Mouse (Mus musculus): ENCODE data around the gene Paqr9.

Paqr9 gene

DNA sequence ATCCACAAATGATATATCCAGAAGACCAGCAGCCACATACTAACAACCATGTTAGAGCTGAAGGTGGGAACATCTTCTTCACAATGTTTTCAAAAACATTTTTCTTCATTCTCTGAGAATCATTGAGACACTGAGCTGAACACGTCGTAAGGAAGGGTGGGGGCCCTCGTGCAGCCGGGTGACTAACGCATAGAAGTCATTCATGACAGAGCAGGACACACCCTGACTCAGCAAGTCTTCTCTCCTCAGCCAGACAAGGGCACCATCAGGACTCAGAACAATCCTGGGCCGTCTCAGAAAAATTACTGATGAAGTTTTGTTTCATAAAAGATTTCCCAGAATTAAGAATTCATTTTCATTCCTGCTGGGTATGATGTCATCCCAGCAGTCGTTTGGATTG lies 12.8 kb upstream of the Paqr9 start:
- 35% methylated on average over 7 of the region's 7 CpGs for WGBS

DNA sequence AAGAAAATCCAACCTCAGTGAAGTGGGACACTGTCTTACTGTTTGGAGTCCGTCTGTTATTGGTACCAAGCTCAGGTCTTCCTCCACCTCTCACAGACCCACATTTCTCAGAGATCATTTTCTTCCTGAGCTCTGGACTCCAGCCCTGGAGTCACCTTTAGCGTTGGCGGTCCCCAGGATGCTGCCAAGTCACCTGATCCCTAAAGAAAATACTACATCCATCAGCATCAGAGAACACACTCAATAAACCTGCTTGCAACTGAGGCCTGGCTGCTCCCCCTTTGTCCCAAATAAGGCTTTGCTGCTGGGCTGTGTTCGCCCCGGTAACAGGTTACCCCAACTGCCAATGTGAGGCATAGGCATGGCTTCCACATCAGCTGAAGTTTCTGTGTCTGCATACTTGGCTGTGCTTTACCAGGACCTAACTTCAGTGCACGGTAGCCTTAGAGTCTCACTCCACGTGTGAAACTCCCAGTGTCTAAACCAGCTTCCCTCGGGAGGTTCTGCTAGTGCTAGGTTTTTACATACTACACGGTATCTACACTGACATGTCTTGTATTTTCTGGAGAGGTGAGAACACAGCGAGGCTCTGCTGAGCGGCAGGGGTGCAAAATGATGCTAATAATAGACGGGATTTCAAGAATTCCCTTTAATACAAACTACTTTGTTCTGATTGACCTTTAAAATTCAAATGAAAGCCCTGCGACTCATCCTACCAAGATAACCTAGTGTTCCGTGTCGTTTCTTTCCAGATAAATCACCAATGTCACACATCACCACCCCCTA lies 9.6 kb upstream of the Paqr9 start:
- WGBS: 69% methylated on average over 15 of the region's 15 CpGs

DNA sequence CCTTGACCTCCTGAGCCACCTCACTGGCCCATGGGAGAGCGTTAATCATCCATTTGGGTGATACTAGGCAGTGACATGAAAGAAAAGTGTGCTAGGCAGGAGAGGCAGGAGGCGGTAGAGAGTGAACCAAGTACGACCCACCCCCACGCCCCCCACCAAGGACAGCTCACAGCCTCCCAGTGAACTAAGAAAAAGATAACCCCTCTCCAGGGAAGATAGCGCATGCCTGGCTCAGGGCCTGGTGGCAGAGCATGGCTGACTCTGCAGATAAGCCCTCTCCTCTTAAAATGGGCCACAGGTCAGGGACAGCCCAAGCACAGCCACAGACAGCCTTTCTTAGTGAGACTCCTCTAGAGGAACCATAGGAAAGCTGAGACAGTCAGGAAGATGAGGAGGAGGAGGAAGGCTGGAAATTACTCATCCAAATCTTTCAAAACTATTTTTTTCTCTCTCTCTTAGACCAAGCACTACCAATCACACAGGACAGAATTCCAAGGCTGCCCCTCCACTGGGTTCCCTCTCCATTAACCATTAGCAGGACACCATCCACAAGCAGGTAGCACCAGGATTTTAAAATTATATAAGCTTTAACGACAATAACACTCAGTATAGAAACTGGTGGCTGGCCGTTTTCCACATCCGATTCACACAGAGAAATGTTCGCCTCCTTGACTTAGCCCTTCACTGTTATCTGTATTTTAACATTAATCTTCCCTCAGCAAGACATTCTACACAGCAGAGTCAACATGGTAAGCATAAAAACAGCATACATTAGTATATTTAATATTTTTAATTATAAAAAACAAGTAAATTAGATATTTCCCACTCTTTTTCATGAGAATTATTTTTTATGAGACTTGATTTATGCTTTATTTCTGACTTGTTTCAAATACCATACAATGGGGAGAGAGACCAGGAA lies 8.3 kb upstream of the Paqr9 start:
- 74% methylated on average over 9 of the region's 9 CpGs for WGBS

DNA sequence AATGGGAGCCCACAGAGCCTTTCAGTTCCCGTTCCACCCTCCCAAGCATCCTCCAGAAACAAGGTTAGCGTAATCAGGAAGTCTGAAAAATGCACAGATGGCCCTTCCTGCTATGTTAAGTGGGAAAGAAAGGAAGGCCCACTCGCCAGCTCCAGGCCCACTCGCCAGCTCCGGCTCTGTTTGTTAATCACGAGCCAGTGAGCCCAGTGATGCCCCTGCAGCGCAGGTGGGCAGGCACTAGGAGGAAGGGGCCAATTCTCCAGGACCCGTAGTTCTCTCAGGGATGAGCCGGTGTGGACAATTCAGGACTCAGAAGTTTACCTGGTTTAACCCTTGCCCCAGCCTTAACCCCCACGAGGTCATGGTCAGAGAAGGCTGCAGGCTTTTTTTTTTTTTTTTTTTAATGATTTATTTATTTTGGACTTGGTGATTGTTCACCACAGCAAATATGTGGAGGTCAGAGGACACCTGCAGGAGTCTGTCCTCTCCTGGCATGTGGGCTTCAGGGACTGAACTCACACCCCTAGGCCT lies 7.2 kb upstream of the Paqr9 start:
- WGBS: 54% methylated on average over 10 of the region's 10 CpGs

DNA sequence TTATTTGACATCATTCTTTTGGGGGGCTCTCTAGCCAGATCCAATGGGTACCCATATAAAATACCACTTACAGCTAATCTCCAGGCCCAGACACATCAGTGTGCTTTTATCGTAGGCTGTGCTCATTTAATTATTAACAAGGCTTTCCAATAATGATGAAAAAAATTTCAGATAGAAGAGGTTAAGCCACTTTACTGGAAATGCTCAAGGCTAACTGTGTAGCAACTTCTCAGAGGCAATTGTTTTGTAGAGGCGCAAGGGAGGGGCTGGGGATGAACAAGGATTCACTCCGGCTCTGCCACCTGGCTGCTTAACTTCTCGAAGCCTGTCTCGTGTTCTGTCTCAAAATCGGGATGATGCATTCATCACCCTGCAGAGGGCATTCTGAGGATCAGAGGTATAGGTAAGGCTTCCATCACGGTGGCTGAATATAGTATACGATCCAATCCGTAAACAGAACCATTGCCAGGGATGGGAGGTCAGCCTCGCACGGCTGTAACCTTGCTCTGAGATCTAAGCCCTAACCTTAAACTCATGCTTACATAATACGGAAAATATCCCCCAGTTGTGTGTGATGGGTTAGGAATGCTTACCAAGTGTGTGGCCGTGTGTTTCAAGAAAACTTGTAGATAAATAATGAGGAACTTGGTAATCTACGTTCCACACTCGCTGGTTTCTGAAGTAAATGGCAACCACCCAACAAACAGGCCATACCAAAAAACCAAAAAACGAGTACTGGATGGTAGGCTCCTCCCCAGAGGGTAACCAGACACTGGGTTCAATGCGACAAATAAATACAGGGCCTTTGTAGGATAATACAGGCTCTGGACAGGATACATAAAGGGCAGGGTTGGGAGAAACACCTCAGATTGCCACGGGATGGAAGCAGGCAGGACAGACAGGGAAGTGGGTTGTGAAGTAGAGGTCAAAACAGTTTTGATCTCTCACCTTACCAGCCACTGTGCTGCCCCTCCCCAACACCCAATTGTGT lies 4.9 kb upstream of the Paqr9 start:
- WGBS: 84% methylated on average over 18 of the region's 18 CpGs

DNA sequence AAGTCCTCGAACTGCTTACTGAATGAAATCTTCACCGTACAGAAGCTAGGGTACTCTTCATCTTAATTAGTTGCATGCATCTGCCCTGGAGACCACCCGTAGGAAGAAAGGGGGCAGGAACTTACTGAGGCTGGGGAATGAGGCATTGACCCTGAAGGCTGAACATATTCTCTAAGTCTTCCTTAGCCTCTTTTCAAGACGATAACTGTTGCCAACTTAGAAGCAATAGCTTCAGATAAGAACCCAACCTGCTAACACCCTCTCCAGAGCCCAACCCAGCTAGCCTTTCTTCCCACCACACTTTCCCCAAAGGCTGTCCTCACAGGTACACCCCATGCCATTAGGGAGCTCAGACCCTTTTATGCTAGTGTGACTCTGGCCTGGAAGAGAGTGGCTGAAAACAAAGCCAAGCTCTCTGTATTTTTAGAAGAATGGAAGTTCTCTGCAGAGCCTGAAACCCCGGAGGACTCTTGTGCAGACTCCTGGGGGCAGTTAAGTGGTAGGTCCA lies 4.2 kb upstream of the Paqr9 start:
- WGBS: 74% methylated on average over 5 of the region's 5 CpGs

DNA sequence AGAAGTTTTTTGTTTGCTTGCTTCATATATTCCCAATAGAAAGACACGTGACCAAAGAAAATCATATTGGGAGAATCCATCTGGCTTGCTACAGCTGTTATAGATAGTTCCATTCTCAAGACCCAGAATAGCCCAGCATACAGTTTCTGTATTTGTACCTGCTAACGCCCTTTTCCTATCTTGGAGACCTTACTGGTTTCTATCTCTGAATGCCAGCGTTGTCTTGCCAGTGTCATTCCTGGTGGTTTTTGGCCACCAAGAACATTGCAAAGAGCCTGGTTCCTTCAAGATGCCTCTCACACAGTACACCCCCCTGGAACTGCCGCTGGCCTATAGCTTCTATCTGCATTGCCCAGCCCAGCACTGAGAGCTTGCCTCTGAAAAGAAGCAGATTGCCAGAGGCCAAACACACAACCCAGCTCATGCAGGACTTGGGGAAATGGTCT lies 3.4 kb upstream of the Paqr9 start:
- WGBS: 74% methylated on average over 4 of the region's 4 CpGs

DNA sequence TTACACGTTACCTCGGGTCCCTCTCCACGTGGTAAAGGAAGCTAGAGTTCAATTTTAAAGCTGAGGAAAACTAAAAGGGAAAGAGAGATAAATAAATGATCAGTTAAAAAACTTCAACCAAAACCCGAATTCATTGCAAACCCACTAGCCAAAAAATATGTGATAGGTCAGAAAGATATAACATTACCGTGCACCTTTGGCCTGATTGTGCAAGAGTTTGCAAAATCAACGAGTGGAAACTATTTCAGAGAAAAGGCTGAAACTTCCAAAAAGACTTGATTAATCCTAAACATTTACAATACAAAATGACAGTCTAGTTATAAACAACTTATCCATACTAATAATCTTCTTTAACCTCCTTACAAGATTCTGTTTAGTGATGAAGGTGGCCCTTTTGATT lies 1.7 kb upstream of the Paqr9 start:
- 75% methylated on average over 6 of the region's 6 CpGs for WGBS

DNA sequence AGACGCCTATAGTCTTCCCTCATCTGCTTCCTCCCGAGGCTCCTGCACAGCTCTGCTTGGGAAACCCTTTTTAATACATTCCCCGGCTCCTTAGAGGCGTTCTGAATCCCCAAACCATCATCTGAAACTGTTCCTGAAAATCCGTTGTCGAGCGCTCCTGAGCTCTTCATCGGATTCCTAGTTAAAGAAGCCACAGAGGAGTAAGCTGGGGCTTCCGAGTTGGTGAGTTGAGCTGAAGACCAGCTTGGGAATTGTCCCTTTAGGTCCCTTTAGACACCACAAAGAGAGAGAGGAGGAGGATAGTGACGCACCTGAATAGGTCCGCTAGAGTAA lies 765 bp upstream of the Paqr9 start:
- WGBS: 8% methylated on average over 11 of the region's 11 CpGs

DNA sequence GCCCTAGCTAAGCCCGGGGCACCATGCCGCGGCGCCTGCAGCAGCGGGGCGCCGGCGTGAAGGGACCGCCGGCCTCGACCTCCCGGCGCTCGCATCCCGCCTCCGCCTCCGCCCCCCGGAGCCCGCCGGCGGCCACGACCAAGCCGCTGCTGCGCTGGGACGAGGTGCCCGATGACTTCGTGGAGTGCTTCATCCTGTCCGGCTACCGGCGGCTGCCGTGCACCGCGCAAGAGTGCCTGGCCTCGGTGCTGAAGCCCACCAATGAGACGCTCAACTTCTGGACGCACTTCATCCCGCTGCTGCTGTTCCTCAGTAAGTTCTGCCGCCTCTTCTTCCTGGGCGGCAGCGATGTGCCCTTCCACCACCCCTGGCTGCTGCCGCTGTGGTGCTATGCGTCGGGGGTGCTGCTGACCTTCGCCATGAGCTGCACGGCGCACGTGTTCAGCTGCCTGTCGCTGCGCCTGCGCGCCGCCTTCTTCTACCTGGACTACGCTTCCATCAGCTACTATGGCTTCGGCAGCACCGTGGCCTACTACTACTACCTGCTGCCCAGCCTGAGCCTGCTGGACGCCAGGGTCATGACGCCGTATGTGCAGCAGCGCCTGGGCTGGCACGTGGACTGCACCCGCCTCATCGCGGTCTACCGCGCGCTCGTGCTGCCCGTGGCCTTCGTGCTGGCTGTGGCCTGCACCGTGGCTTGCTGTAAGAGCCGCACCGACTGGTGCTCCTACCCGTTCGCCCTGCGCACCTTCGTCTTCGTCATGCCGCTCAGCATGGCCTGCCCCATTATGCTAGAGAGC lies 679 bp downstream of the Paqr9 start:
- WGBS: 9% methylated on average over 78 of the region's 78 CpGs

DNA sequence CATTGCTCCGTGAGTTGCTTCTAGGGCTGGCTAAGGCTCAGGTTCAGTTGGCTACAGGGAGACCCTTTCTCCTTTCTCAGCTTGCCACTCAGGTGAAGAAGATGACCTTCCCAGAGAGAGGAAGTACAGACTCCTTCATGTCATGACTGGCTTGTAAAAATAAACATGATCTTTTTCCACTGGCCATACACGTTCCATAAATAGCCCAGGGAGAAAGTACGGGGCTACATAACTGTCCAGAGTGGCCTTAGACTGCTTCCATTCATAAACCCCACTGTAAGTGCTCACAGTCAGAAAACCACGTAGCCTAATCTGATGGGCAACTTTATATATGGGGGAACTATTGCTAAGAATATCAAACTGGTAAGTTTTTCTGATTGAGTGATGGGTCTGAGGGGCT lies 4.6 kb downstream of the Paqr9 start:
- WGBS: 74% methylated on average over 4 of the region's 4 CpGs

DNA sequence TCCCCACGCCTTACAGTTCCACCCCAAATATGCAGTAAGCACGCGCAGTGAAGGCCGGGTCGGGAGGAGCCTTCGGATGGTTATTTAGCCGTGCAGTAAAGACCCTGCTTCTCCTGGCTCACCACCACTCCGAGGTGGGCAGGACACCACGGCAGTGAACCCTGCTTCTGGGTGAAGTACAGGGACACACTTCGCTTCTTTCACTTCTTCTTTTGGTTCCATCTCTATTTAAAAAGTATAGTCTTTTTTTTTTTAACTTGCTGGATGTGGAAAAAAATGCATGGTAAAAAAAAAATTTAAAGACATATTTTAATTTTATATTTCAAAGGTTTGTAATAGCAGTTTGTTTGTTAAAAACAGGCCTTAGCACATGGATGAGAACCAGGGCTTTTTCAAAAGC lies 6.9 kb downstream of the Paqr9 start:
- 89% methylated on average over 10 of the region's 10 CpGs for WGBS

DNA sequence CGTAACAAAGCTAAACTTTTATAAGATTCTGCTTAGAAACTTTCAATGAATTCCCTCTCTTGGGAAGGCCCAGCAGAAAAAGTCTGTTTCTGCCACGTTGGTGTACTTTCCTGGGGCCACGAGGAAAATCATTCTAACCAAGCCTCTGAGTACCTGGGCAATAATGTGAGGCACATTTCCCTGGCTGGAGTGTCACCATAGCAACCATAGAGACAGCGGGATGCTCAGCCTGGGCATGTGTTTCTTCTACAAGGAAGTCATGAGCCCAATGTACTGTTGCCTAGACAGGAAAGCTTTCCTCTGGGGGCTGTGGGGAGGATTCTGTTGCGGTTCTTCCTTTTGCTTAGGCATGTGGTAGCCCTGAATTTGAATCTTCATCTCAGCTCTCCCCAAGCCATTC lies 7.5 kb downstream of the Paqr9 start:
- 61% methylated on average over 5 of the region's 5 CpGs for WGBS

DNA sequence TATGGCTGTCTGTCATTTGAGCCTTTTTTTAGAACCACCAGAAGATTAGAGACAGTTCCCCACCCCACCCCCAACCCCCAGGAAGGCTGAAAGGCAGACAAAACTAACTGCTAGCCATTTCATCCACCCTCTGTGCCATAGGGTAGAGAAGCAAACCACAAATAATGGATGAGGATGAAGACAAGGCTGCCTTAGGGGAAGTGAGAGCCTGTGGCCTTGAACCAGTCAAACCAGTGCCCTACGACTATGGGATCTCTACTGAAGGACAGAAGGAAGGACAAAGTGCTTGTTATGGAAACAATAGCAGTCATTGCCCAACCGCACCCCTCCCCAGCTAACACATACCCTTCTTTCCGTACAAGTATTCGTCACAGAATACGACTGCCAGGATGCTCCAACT lies 9.8 kb downstream of the Paqr9 start:
- WGBS: 94% methylated on average over 5 of the region's 5 CpGs

DNA sequence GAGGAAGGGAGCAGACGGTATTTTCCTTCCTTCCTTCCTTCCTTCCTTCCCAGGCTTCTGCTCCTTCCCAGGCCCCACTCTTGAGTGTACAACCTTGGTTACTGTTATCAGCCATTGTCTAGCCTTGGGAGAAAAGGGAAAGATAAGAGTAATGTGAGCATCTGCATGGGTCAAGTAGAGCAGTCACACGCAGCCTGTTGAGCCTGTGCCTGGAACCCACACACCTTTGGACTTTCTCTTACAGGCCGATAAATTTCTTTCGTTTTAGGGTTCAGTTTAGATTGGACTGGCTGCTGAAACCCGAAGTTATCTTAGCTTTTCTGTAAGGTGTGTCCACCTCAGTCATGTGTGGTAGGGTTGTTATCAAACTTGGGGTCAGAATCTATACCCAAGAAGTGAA lies 10.5 kb downstream of the Paqr9 start:
- WGBS: 88% methylated on average over 5 of the region's 5 CpGs

DNA sequence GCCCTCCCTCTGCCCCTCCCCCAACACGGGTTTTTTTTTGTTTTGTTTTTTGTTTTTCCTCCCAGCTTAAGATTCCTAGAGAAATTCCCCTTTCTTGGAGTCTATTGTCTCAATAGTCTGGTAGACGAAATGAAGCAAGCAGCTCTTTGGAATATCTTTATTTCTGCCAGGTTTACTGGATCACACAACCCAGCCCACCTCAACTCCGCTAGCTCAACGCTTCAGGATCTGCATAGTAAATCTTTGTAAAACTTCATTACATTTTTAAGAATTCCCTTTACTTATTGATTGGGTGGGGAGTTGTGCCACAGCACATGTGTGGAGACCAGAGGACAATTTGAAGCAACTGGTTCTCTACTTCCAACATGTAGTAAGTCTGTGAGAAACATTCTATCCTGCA lies 11.1 kb downstream of the Paqr9 start:
- WGBS: 77% methylated on average over 4 of the region's 4 CpGs

DNA sequence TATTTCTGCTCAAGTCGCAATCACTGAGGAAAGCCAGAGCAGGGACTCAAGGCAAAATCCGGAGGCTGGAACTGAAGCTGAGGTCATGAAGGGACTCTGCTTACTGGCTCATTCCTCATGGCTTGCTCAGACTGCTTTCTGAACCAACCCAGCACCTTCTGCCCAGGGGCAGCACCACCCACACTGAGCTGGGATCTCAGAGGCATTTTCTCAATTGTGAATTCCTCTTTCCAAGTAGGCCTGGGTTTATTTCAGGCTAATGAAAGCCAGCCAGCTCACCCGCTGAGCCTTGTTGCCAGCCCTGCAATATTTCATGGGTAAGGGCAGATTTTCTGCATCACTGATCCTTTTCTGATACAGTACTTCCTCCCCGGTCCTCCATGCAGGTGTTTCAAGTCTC lies 12.0 kb downstream of the Paqr9 start:
- WGBS: 55% methylated on average over 4 of the region's 4 CpGs

DNA sequence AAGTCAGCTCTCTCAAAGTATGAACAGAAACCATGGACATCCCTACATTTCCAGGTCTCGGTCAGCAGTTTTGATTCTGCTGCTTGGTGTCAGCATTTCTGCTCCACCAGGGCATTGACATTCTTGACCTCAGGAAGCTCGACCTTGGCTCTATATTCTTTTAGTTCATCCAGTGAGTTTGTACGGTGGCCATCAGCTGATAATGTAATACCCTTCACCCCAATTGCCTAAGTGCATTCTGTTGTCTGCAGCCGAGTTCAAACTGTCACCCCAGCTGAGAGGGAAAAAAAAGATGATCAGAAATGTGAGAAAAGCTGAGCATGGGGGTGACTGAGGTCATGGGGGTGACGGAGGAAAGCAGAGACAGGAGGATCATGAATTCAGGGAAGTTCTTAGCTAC lies 13.1 kb downstream of the Paqr9 start:
- WGBS: 81% methylated on average over 5 of the region's 5 CpGs

DNA sequence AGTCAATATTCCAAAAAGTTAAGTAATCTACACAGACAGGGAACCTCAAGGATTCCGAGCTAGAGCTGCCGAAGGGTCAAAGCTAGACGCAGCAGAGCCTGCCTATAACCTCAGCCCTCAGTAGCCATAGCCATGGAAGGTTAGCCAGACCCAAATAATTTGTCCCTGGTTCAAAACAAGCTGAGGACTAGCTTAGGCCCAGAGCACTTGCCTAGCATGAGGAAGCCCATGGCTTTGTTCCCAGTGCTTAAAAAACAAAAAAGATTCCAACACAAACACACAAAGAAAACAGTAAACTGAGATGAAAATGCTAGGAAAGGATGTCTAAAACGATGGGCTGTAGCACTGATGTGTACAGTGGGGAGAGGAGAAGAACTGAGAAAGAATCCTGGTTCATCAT lies 14.7 kb downstream of the Paqr9 start:
- 78% methylated on average over 4 of the region's 4 CpGs for WGBS

DNA sequence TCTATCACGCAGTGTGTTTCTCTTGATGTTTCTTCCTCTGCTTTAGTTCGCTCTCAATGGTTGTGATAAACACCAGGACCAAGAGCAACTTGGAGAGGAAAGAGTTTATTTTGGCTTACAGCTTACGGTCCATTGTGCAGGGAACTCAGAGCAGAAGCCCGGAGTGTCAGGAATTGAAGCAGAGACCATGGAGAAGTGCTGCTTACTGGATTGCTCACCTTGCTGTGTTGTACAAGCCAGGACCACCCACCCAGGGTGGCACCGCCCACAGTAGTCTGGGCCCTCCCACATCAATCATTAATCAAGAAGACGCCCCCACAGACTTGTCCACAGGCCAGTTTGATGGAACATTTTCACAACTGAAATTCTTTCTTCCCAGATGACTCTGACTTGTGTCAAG lies 18.0 kb downstream of the Paqr9 start:
- WGBS: 88% methylated on average over 6 of the region's 6 CpGs

All from cerebral cortex, adult 2 months (tissue).